In genomic region chr1:182959251-182959691, GRCm38 (mm10) we compare ENCODE assay signal across 8 mouse cellular contexts. TPM values are rescaled to one million over a fixed set of nuclear protein-coding genes. Genes with fewer than 3 reads are reported as not detected.
DNase-seq lines count a peak whose midpoint lies in the region; ATAC-seq and TF ChIP-seq lines count a peak whose summit lies in the region.

No protein-coding gene starts in this region.

- peaks cover 12% of the 10 kb centered on the region for H3K4me1 ChIP-seq in brown adipose tissue, adult 24 weeks (ENCODE audit: control insufficient read depth, insufficient read depth, insufficient read length, low read length)
- peaks cover 12% of the 10 kb centered on the region for H3K4me1 ChIP-seq in lung, embryonic 14.5 days (ENCODE audit: insufficient read depth)

- H3K9ac ChIP-seq in lung, embryonic 14.5 days = peak overlapping the region; percentile 28; the same call in 1 of the 2 replicates

- peak; percentile 36; the same call in 1 of the 2 replicates for ATAC-seq in lung, embryonic 14.5 days (ENCODE audit: insufficient read depth)
- ATAC-seq in CD4-positive, CD25-positive, alpha-beta regulatory T cell, adult 4 months = no peak
- no peak for ATAC-seq in inflammation-experienced regulatory T-cells, adult 6 months

- H3K4me3 ChIP-seq in brown adipose tissue, adult 24 weeks (ENCODE audit: insufficient read depth, low read depth, low read length) = peak overlapping the region; percentile 66
- H3K4me3 ChIP-seq in lung, embryonic 14.5 days (ENCODE audit: low read depth, low read length) = peak overlapping the region; percentile 42

- H3K27ac ChIP-seq in brown adipose tissue, adult 24 weeks (replicated peaks; ENCODE audit: low read depth, low read length) = peak overlapping the region; percentile 58
- H3K27ac ChIP-seq in lung, embryonic 14.5 days (ENCODE audit: low read depth) = peak overlapping the region; percentile 26; the same call in 1 of the 2 replicates

- H3K9me3 ChIP-seq in lung, embryonic 14.5 days (ENCODE audit: low read depth, low read length) = no peaks in the 10 kb centered on the region

- H3K27me3 ChIP-seq in lung, embryonic 14.5 days (ENCODE audit: insufficient read depth, low read length) = no peaks in the 10 kb centered on the region

- peak; percentile 20 for DNase-seq in ES-CJ7 (ENCODE audit: low read depth, low spot score)
- peak; percentile 18 for DNase-seq in heart, adult 8-10 months (ENCODE audit: low spot score)
- peak; percentile 30 to 32 for DNase-seq in kidney, adult 8-10 months
- DNase-seq in lung, embryonic 14.5 days = peak; percentile 74
- DNase-seq in ovary, postnatal 36 days (ENCODE audit: low spot score) = peak; percentile 56

- 4% methylated on average over 17 of the region's 17 CpGs for WGBS in lung, embryonic 14.5 days

- no peak for TF ChIP-seq CTCF in lung, embryonic 14.5 days (IDR thresholded peaks at IDR 0.05; ENCODE audit: low read depth)

- H3K36me3 ChIP-seq in lung, embryonic 14.5 days (ENCODE audit: insufficient read depth) = no peaks in the 10 kb centered on the region

- peak overlapping the region; percentile 67 for H3K4me2 ChIP-seq in lung, embryonic 14.5 days

RNA-seq across cellular contexts. Expression of gene Tlr5, which starts 4.7 kb away (rescaled TPM):
- 4.6 and 9.2 TPM in 2 replicates for polyA plus RNA-seq in brown adipose tissue, adult 24 weeks (2012; ENCODE audit: insufficient read depth, insufficient read length, missing spikeins)
- total RNA-seq in heart, adult 8-10 months (2022) = 1 to 10 TPM in 2 of 4 experiments, under 1 TPM in 2; 0.69 to 1.1 (median 0.99) TPM
- polyA plus RNA-seq in lung, embryonic 14.5 days (2014; fragmentation: Nextera tagmentation; extraction: Ambion mirVana) = 1.2 and 1.8 TPM in 2 replicates
- polyA plus RNA-seq in CD4-positive, CD25-positive, alpha-beta regulatory T cell, adult 4 months (2017; shearing (Covaris generic)) = under 1 TPM in 1 of 2 experiments, not detected in 1; 0.34 TPM
- not detected for polyA plus RNA-seq in inflammation-experienced regulatory T-cells, adult 6 months (2017; shearing (Covaris generic))

Comparison
In these comparisons a context has a peak if more than half of its experiments do, and no peak if none do; other contexts are left out.
1. DNase-seq: peak in every context shown above with its lines; median percentile 74 in lung, embryonic 14.5 days; 56 in ovary, postnatal 36 days; 31 in kidney, adult 8-10 months; 20 in ES-CJ7; 18 in heart, adult 8-10 months.